Mouse (Mus musculus): ENCODE measurements around the gene Myo18a. TPM values are rescaled to one million over a fixed set of nuclear protein-coding genes. Genes with fewer than 3 reads are reported as not detected.

The Myo18a gene
- polyA plus RNA-seq, 1 experiment from 2014 or later, result 95.5 TPM

- H3K4me1 ChIP-seq, result peaks cover 68% of the 10 kb centered on the region
- no peak overlapping the region for H3K4me3 ChIP-seq
- no peaks in the 10 kb centered on the region for H3K27me3 ChIP-seq (ENCODE audit: insufficient read depth, poor library complexity, severe bottlenecking)
- DNase-seq (ENCODE audit: low spot score), result no peak
- peaks cover 66% of the 10 kb centered on the region for H3K36me3 ChIP-seq
- H3K9me3 ChIP-seq, result no peaks in the 10 kb centered on the region
- peak overlapping the region; percentile 31; the same call in 1 of the 2 replicates for H3K27ac ChIP-seq
- WGBS, result 54% methylated on average over 6 of the region's 6 CpGs
Observed at GRCm38 (mm10) chr11:77810018-77810417, 47.0 kb downstream of the Myo18a start.

DNA sequence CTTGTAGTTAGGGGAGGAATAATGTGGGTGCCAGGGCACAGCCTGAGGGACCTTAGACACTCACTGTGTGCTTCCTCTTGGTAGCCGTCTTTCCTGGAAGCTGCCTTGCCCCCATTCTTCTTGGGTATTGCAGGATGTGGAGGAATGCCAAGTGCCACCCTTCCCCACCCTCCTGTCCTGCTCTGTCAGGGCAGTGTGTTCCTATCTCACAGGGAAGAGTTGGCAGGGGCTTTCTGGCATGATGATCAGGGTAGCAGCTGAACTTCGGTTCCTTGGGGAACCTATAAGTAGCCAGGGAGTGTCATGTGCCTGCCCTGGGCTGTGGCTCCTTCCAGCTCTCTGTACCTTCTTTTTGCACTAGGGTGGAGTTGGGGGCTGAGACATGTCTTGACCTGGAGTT lies 50.9 kb downstream of the Myo18a start:
- Histone ChIP-seq H3K27ac (no peak overlapping the region), H3K4me1 (peaks cover 40% of the 10 kb centered on the region), H3K36me3 (peaks cover 87% of the 10 kb centered on the region), H3K9me3 (no peaks in the 10 kb centered on the region), H3K27me3 (ENCODE audit: insufficient read depth, poor library complexity, severe bottlenecking) (no peaks in the 10 kb centered on the region), H3K4me3 (no peak overlapping the region)
- WGBS, result 73% methylated on average over 2 of the region's 2 CpGs
- DNase-seq (ENCODE audit: low spot score), result no peak

GRCm38 (mm10) chr11:77816003-77816402 lies 53.0 kb downstream of the Myo18a start:
- no peaks in the 10 kb centered on the region for H3K27me3 ChIP-seq (ENCODE audit: insufficient read depth, poor library complexity, severe bottlenecking)
- WGBS, result 26% methylated on average over 3 of the region's 3 CpGs
- H3K27ac ChIP-seq, result 0 out of 2 replicates have a peak overlapping the region, but pooled peaks have one; percentile 30
- no peak overlapping the region for H3K4me3 ChIP-seq
- no peaks in the 10 kb centered on the region for H3K9me3 ChIP-seq
- peaks cover 22% of the 10 kb centered on the region for H3K4me1 ChIP-seq
- DNase-seq (ENCODE audit: low spot score), result peak; percentile 86
- H3K36me3 ChIP-seq, result peaks cover 88% of the 10 kb centered on the region

DNA sequence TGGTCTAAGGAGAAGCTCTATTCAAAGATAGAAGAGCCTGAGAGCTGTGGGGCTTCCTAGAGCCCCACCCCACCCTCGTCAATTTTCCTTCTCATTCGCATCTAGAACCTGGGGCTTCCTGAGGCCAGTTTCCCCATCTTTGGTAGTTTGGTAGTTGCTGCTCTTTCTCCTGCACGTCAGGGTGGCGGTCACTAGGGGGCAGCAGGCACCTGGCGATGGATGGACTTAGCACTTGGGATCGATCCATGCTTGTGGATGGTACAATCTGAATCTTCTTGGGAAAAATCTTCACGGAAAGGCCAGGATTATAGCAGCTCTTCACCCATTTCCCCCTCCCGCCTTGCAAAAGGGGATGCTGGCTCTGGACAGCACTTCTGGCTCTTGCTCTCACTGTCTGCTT lies 58.6 kb downstream of the Myo18a start:
- peaks cover 98% of the 10 kb centered on the region for H3K36me3 ChIP-seq
- H3K4me1 ChIP-seq, result peaks cover 21% of the 10 kb centered on the region; the same call in 1 of the 2 replicates
- no peak overlapping the region for H3K4me3 ChIP-seq
- DNase-seq (ENCODE audit: low spot score), result no peak
- H3K27ac ChIP-seq, result no peak overlapping the region
- WGBS, result 26% methylated on average over 8 of the region's 8 CpGs
- no peaks in the 10 kb centered on the region for H3K9me3 ChIP-seq
- no peaks in the 10 kb centered on the region for H3K27me3 ChIP-seq (ENCODE audit: insufficient read depth, poor library complexity, severe bottlenecking)

DNA sequence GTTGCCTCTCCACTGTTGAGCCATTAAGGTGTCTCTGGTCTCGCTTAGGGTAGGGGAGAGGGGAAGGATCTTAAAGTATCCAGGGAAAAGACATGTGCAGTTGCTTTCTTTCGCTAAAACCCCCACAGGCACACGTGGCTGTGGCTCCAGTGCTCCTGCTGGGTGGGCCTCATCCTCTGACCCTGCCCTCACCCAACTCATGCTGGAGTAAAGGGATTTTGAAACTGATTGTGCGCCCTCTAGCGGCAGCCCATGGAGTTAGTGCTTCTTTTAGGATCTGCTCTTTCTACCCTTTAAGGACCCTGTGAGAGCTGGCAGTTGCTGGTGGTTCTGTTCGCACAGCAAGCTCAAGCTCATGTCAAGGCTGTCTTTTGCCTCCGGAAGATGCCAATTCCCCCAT lies 59.7 kb downstream of the Myo18a start:
- Histone ChIP-seq H3K4me3 (no peak overlapping the region), H3K27ac (no peak overlapping the region), H3K36me3 (peaks cover 99% of the 10 kb centered on the region), H3K4me1 (peaks cover 22% of the 10 kb centered on the region; the same call in 1 of the 2 replicates), H3K9me3 (no peaks in the 10 kb centered on the region), H3K27me3 (ENCODE audit: insufficient read depth, poor library complexity, severe bottlenecking) (no peaks in the 10 kb centered on the region)
- no peak for DNase-seq (ENCODE audit: low spot score)
- 24% methylated on average over 7 of the region's 7 CpGs for WGBS

- no peak overlapping the region for H3K27ac ChIP-seq
- H3K4me1 ChIP-seq, result peaks cover 27% of the 10 kb centered on the region; the same call in 1 of the 2 replicates
- peaks cover 99% of the 10 kb centered on the region for H3K36me3 ChIP-seq
- 7% methylated on average over 5 of the region's 5 CpGs for WGBS
- H3K9me3 ChIP-seq, result no peaks in the 10 kb centered on the region
- no peaks in the 10 kb centered on the region for H3K27me3 ChIP-seq (ENCODE audit: insufficient read depth, poor library complexity, severe bottlenecking)
- no peak for DNase-seq (ENCODE audit: low spot score)
- H3K4me3 ChIP-seq, result no peak overlapping the region
Observed at GRCm38 (mm10) chr11:77825853-77826252, 62.8 kb downstream of the Myo18a start.

DNA sequence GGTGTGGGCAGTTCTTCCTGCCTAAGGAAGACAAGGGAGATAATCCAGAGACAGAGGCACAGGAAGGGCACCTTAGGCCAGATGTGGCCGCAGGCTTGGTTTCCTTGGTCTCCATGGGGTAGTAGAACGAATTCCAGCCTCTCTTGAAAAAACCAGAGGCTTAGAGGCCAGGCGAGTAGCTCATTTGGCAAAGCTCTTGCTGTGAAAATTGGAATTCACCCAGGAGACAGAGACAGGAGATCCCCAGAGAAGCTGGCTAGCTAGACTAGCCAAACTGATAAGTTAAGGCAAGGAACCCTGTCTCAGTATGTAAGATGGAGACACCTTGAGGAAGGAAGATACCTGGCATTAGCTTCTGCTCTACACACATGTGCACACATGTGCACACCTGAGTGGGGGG lies 63.3 kb downstream of the Myo18a start:
- no peak for DNase-seq (ENCODE audit: low spot score)
- Histone ChIP-seq H3K9me3 (no peaks in the 10 kb centered on the region), H3K27ac (no peak overlapping the region), H3K36me3 (peaks cover 99% of the 10 kb centered on the region), H3K4me3 (no peak overlapping the region), H3K4me1 (peaks cover 29% of the 10 kb centered on the region; the same call in 1 of the 2 replicates), H3K27me3 (ENCODE audit: insufficient read depth, poor library complexity, severe bottlenecking) (no peaks in the 10 kb centered on the region)
- WGBS, result 46% methylated on average over 3 of the region's 3 CpGs

- H3K36me3 ChIP-seq, result peaks cover 99% of the 10 kb centered on the region
- peaks cover 27% of the 10 kb centered on the region; the same call in 1 of the 2 replicates for H3K4me1 ChIP-seq
- H3K27me3 ChIP-seq (ENCODE audit: insufficient read depth, poor library complexity, severe bottlenecking), result no peaks in the 10 kb centered on the region
- no peaks in the 10 kb centered on the region for H3K9me3 ChIP-seq
- H3K4me3 ChIP-seq, result no peak overlapping the region
- no peak overlapping the region for H3K27ac ChIP-seq
- DNase-seq (ENCODE audit: low spot score), result peak; percentile 90
- 59% methylated on average over 18 of the region's 18 CpGs for WGBS
Observed at GRCm38 (mm10) chr11:77827241-77827995, 64.4 kb downstream of the Myo18a start.

GRCm38 (mm10) chr11:77828163-77828562 lies 65.1 kb downstream of the Myo18a start:
- DNase-seq (ENCODE audit: low spot score), result no peak
- H3K27ac ChIP-seq, result no peak overlapping the region
- WGBS, result 81% methylated on average over 5 of the region's 5 CpGs
- H3K9me3 ChIP-seq, result no peaks in the 10 kb centered on the region
- H3K27me3 ChIP-seq (ENCODE audit: insufficient read depth, poor library complexity, severe bottlenecking), result no peaks in the 10 kb centered on the region
- peaks cover 23% of the 10 kb centered on the region; the same call in 1 of the 2 replicates for H3K4me1 ChIP-seq
- H3K36me3 ChIP-seq, result peaks cover 99% of the 10 kb centered on the region
- H3K4me3 ChIP-seq, result no peak overlapping the region

GRCm38 (mm10) chr11:77829043-77829841 lies 66.2 kb downstream of the Myo18a start:
- Histone ChIP-seq H3K27ac (no peak overlapping the region), H3K4me3 (no peak overlapping the region), H3K36me3 (peaks cover 99% of the 10 kb centered on the region), H3K9me3 (no peaks in the 10 kb centered on the region), H3K4me1 (peaks cover 23% of the 10 kb centered on the region; the same call in 1 of the 2 replicates), H3K27me3 (ENCODE audit: insufficient read depth, poor library complexity, severe bottlenecking) (no peaks in the 10 kb centered on the region)
- WGBS, result 77% methylated on average over 23 of the region's 23 CpGs
- no peak for DNase-seq (ENCODE audit: low spot score)

- 73% methylated on average over 7 of the region's 7 CpGs for WGBS
- Histone ChIP-seq H3K36me3 (peaks cover 99% of the 10 kb centered on the region), H3K9me3 (no peaks in the 10 kb centered on the region), H3K27ac (no peak overlapping the region), H3K4me1 (peaks cover 15% of the 10 kb centered on the region), H3K4me3 (no peak overlapping the region), H3K27me3 (ENCODE audit: insufficient read depth, poor library complexity, severe bottlenecking) (no peaks in the 10 kb centered on the region)
- no peak for DNase-seq (ENCODE audit: low spot score)
Observed at GRCm38 (mm10) chr11:77830875-77831274, 67.8 kb downstream of the Myo18a start.

GRCm38 (mm10) chr11:77832541-77832940 lies 69.5 kb downstream of the Myo18a start:
- Histone ChIP-seq H3K4me1 (peaks cover 22% of the 10 kb centered on the region), H3K27me3 (ENCODE audit: insufficient read depth, poor library complexity, severe bottlenecking) (no peaks in the 10 kb centered on the region), H3K4me3 (no peak overlapping the region), H3K36me3 (peaks cover 100% of the 10 kb centered on the region), H3K27ac (no peak overlapping the region), H3K9me3 (no peaks in the 10 kb centered on the region)
- WGBS, result 74% methylated on average over 4 of the region's 4 CpGs
- no peak for DNase-seq (ENCODE audit: low spot score)

DNA sequence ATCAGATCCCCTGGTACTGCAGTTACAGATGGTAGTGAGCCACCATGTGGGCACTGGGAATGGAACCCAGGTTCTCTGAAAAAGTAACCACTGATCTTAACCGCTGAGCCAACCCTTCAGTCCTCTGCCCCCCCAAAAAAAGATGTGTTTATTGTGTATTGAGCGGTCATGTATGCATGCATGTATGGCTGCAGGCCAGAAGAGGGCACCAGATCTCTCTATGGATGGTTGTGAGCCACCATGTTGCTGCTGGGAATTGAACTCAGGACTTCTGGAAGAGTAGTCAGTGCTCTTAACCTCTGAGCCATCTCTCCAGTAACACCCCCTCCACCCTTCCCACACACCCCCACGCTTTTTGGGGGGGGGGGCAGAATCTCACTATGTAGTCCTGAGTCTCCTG lies 72.1 kb downstream of the Myo18a start:
- H3K4me3 ChIP-seq, result no peak overlapping the region
- H3K9me3 ChIP-seq, result no peaks in the 10 kb centered on the region
- 89% methylated on average over 3 of the region's 3 CpGs for WGBS
- H3K27ac ChIP-seq, result no peak overlapping the region
- H3K36me3 ChIP-seq, result peaks cover 100% of the 10 kb centered on the region
- peaks cover 17% of the 10 kb centered on the region for H3K4me1 ChIP-seq
- H3K27me3 ChIP-seq (ENCODE audit: insufficient read depth, poor library complexity, severe bottlenecking), result no peaks in the 10 kb centered on the region; the same call in 1 of the 2 replicates
- no peak for DNase-seq (ENCODE audit: low spot score)

Measured in heart, embryonic 10.5 days (tissue).